Mouse (Mus musculus): Measurements from ENCODE around the gene Ciapin1. TPM values are rescaled to one million over a fixed set of nuclear protein-coding genes. Genes with fewer than 3 reads are reported as not detected.

Gene Ciapin1
- polyA plus RNA-seq, 1 experiment, result 37.6 TPM

DNA sequence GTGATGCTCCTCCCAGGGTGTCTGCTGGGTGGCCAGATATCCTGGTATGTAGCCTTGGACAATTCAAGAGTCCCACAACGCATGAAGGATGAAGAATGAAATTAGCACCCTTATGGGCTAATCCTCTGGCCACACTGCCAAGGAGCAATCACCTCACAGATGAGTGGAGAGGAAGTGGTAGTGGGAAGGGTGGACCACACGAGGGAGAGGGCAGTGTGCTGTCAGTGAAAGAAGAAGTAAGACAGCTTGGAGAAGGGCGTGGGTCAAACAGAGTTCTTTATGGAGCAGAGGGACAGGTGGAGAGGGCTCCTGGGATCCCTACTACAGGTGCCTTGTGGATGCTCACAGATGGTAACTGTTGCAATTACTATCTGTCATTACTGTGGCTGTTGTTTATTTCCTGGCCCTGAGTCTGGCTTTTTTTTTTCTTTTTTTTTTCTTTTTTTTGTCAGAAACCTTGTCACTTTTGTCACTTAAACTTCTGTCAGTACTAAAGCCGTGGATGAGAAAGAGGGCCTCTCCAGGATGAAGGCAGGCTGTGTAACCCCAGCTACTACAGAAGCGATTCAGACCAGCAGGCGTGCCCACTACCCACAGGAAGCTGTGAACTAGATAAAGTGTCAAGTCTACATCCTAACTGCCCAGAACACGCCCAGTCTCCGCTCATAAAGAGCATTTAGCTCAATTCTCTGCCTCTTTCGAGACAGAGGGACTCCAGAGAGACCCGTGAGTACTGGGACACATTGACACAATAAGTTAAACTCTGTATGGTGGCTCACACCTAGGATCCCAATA lies 33.4 kb downstream of the Ciapin1 start:
- TF ChIP-seq TAL1 (IDR thresholded peaks at IDR 0.05; ENCODE audit: low read length) (no peak), GATA1 (IDR thresholded peaks at IDR 0.05; ENCODE audit: low read length) (no peak)
- H3K4me3 ChIP-seq (replicated peaks), result no peak overlapping the region
- peaks cover 65% of the 10 kb centered on the region for H3K4me1 ChIP-seq (ENCODE audit: control insufficient read depth)
- no peaks in the 10 kb centered on the region for H3K9me3 ChIP-seq (ENCODE audit: control insufficient read depth, low read length)
- H3K36me3 ChIP-seq (ENCODE audit: control insufficient read depth), result no peaks in the 10 kb centered on the region
- H3K27me3 ChIP-seq (ENCODE audit: control insufficient read depth), result peaks cover 68% of the 10 kb centered on the region

GRCm38 (mm10) chr8:94803551-94803950 lies 34.6 kb downstream of the Ciapin1 start:
- peaks cover 67% of the 10 kb centered on the region for H3K27me3 ChIP-seq (ENCODE audit: control insufficient read depth)
- TF ChIP-seq TAL1 (IDR thresholded peaks at IDR 0.05; ENCODE audit: low read length), result no peak
- H3K4me3 ChIP-seq (replicated peaks), result no peak overlapping the region
- no peaks in the 10 kb centered on the region for H3K9me3 ChIP-seq (ENCODE audit: control insufficient read depth, low read length)
- no peaks in the 10 kb centered on the region for H3K36me3 ChIP-seq (ENCODE audit: control insufficient read depth)
- peaks cover 57% of the 10 kb centered on the region for H3K4me1 ChIP-seq (ENCODE audit: control insufficient read depth)

DNA sequence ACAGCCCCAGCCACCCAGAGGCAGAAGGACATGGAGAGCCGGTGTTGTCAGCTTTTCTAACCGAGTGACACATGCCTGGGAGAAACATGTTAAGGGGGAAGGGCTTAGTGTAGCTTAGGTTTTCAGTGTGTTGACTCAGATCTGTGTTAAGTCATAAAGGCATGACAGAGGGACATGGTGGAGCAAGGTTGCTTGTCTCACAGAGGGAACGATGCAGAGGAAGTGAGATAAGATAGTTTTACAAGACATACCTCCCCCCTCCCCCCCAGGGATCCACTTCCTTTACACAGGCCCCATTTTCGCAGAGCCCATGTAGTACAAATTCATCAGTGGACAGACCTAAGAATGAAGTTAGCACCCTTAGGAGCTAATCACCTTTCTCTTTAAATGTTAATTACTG lies 35.8 kb downstream of the Ciapin1 start:
- TF ChIP-seq TAL1 (IDR thresholded peaks at IDR 0.05; ENCODE audit: low read length), result no peak
- no peak for TF ChIP-seq GATA1 (IDR thresholded peaks at IDR 0.05; ENCODE audit: low read length)
- Histone ChIP-seq H3K36me3 (ENCODE audit: control insufficient read depth) (no peaks in the 10 kb centered on the region), H3K4me1 (ENCODE audit: control insufficient read depth) (peaks cover 45% of the 10 kb centered on the region), H3K27me3 (ENCODE audit: control insufficient read depth) (peaks cover 57% of the 10 kb centered on the region), H3K4me3 (replicated peaks) (peak overlapping the region; percentile 59), H3K9me3 (ENCODE audit: control insufficient read depth, low read length) (no peaks in the 10 kb centered on the region)

DNA sequence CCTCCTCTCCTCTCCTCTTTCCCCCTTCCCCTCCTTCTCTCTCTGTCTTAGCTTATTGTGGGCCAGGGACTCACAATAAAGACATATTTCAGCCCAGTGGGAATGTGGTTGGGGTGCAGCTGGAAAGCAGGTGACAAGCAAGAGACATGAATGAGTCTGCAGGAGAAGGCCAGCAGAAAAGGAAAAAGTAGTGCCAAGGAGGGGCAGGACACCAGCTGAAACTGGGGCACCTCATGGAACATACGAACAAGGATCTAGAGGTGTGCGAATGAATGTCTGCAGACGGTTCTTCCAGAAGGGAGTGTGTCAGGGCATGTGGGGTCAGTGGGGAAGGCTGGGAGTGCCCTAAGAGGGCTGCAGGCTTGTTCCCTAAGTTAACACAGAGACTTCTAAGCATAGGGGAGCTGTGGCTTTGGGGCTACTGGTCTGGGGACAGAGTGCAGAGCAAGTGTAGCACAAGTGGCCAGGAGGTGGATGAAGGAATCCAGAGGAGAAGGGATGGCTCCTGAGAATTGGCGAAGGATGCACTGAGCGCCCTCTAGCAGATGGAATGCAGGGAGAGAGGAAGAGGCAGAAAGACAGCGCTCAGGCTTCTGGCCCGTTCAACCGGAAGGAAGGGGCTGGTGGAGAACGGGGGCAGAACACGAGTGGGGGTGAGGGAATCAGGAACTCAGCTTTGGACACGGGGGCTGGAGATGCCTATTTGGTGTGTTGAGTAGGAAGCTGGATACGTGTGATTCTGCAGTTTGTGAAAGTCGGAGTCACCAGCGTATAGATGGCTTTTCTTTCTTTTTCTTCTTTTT lies 36.7 kb downstream of the Ciapin1 start:
- peaks cover 45% of the 10 kb centered on the region for H3K4me1 ChIP-seq (ENCODE audit: control insufficient read depth)
- peak overlapping the region; percentile 59 for H3K4me3 ChIP-seq (replicated peaks)

DNA sequence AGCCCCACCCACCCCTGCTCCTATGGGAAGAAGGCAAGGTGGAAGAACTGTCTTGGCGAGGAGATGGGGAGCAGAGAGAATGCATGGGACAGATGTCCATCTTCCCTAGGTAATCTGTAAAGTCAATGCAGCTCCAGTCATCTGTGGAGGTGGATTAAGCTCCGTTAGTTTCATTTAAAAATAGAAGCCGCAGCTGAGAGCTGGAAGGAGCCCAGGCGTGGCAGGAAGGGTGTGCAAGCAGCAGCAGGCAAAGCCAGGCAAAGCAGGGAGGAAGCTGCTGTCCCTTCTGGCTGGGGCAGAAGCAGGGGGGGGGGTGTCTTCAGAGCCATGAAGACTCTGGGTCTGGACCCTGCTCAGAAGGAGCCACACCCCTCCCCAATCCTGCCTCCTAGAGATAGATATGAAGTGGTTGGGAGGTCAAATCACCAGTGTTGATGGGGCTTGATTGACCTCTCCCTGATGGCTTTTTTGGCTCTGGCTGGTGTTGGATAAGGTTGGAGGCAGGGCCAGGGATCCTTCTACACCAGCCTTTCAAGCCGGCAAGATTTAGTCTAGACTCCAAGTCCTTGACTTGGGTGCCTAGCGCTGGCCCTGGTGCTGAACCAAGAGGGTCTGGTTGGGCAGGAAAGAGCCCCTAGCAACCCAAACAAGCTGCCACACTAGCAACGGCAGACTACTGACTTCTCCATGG lies 37.7 kb downstream of the Ciapin1 start:
- Histone ChIP-seq H3K36me3 (ENCODE audit: control insufficient read depth) (no peaks in the 10 kb centered on the region), H3K27me3 (ENCODE audit: control insufficient read depth) (peaks cover 41% of the 10 kb centered on the region), H3K4me3 (replicated peaks) (peak overlapping the region; percentile 59), H3K9me3 (ENCODE audit: control insufficient read depth, low read length) (no peaks in the 10 kb centered on the region), H3K4me1 (ENCODE audit: control insufficient read depth) (peaks cover 39% of the 10 kb centered on the region)
- TF ChIP-seq TAL1 (IDR thresholded peaks at IDR 0.05; ENCODE audit: low read length), result peak; percentile 50
- TF ChIP-seq GATA1 (IDR thresholded peaks at IDR 0.05; ENCODE audit: low read length), result 0 out of 2 replicates have a peak, but pooled peaks have one; percentile 49

More for the DNA sequence above, 36.7 kb downstream of the Ciapin1 start:
- H3K27me3 ChIP-seq (ENCODE audit: control insufficient read depth), result peaks cover 50% of the 10 kb centered on the region
- H3K9me3 ChIP-seq (ENCODE audit: control insufficient read depth, low read length), result no peaks in the 10 kb centered on the region
- TF ChIP-seq GATA1 (IDR thresholded peaks at IDR 0.05; ENCODE audit: low read length) (no peak), TAL1 (IDR thresholded peaks at IDR 0.05; ENCODE audit: low read length) (no peak)
- no peaks in the 10 kb centered on the region for H3K36me3 ChIP-seq (ENCODE audit: control insufficient read depth)

- H3K4me1 ChIP-seq (ENCODE audit: control insufficient read depth), result peaks cover 44% of the 10 kb centered on the region
- no peaks in the 10 kb centered on the region for H3K9me3 ChIP-seq (ENCODE audit: control insufficient read depth, low read length)
- no peak overlapping the region for H3K4me3 ChIP-seq (replicated peaks)
- peaks cover 44% of the 10 kb centered on the region for H3K27me3 ChIP-seq (ENCODE audit: control insufficient read depth)
- no peaks in the 10 kb centered on the region for H3K36me3 ChIP-seq (ENCODE audit: control insufficient read depth)
- TF ChIP-seq TAL1 (IDR thresholded peaks at IDR 0.05; ENCODE audit: low read length), result no peak
- TF ChIP-seq GATA1 (IDR thresholded peaks at IDR 0.05; ENCODE audit: low read length), result no peak
Measured at GRCm38 (mm10) chr8:94794782-94795181, 43.4 kb downstream of the Ciapin1 start.

DNA sequence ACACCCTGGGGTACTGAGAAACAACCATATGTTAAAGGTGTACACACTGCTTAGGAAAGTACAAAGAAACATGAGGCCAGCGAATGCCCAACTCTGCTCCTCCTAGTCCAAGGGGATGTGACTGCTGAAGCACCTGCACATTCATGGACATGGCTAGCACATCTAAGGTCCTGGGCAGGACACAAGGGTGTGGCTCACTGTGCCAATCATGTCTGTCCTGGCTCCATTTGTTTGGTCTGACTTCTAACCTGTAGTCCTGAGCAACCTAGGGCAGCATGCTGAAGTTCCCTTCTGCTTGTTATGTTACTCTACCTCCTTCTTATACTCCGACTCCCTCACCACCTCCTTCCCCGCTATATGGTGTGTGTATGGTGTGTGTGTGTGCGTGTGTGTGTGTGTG lies 43.8 kb downstream of the Ciapin1 start:
- H3K36me3 ChIP-seq (ENCODE audit: control insufficient read depth), result no peaks in the 10 kb centered on the region
- H3K9me3 ChIP-seq (ENCODE audit: control insufficient read depth, low read length), result no peaks in the 10 kb centered on the region
- no peak overlapping the region for H3K4me3 ChIP-seq (replicated peaks)
- H3K4me1 ChIP-seq (ENCODE audit: control insufficient read depth), result peaks cover 48% of the 10 kb centered on the region
- TF ChIP-seq GATA1 (IDR thresholded peaks at IDR 0.05; ENCODE audit: low read length) (no peak), TAL1 (IDR thresholded peaks at IDR 0.05; ENCODE audit: low read length) (no peak)
- H3K27me3 ChIP-seq (ENCODE audit: control insufficient read depth), result peaks cover 48% of the 10 kb centered on the region

GRCm38 (mm10) chr8:94789256-94789955 lies 48.8 kb downstream of the Ciapin1 start:
- Histone ChIP-seq H3K36me3 (ENCODE audit: control insufficient read depth) (no peaks in the 10 kb centered on the region), H3K4me3 (replicated peaks) (no peak overlapping the region), H3K9me3 (ENCODE audit: control insufficient read depth, low read length) (no peaks in the 10 kb centered on the region), H3K4me1 (ENCODE audit: control insufficient read depth) (peaks cover 87% of the 10 kb centered on the region), H3K27me3 (ENCODE audit: control insufficient read depth) (peaks cover 67% of the 10 kb centered on the region)
- TF ChIP-seq GATA1 (IDR thresholded peaks at IDR 0.05; ENCODE audit: low read length) (no peak), TAL1 (IDR thresholded peaks at IDR 0.05; ENCODE audit: low read length) (no peak)

Measured in erythroblast, embryonic 14.5 days (primary cell).